Mouse (Mus musculus) limb, embryonic 13.5 days (tissue): Measurements from ENCODE around the gene Sfxn5. TPM values are rescaled to one million over a fixed set of nuclear protein-coding genes. Genes with fewer than 3 reads are reported as not detected.

Experiments
- ATAC-seq: fragments of 200-750 bp; cut with Nextera tagmentation; 2 replicates; pipeline ENCODE4 v1.8.0; 2017; ENCODE audit warnings: low read depth, moderate number of reproducible peaks, moderate TSS enrichment; ENCODE audit not compliant: low FRiP score
- H3K27ac ChIP-seq: fragments of 300-500 bp; sonication (generic); 2 replicates; pipeline ENCODE4 v1.5.1; 2015; ENCODE audit warnings: inconsistent platforms, mild to moderate bottlenecking, moderate library complexity
- H3K27me3 ChIP-seq: fragments of 300-500 bp; sonication (generic); 2 replicates; pipeline ENCODE4 v1.6.1; 2015; ENCODE audit warnings: mild to moderate bottlenecking, inconsistent platforms
- H3K36me3 ChIP-seq: fragments of 300-500 bp; sonication (generic); 2 replicates; pipeline ENCODE4 v1.6.1; 2015; ENCODE audit warnings: inconsistent platforms, mild to moderate bottlenecking, moderate library complexity
- H3K4me1 ChIP-seq: fragments of 300-500 bp; sonication (generic); 2 replicates; pipeline ENCODE4 v1.6.1; 2015; ENCODE audit warnings: inconsistent platforms
- H3K4me2 ChIP-seq: fragments of 300-500 bp; sonication (generic); replicated peaks from 2 replicates; pipeline ENCODE4 v1.6.1; 2015; ENCODE audit warnings: inconsistent platforms, mild to moderate bottlenecking, moderate library complexity
- H3K4me3 ChIP-seq: fragments of 300-500 bp; sonication (generic); 2 replicates; pipeline ENCODE4 v1.5.1; 2015; ENCODE audit warnings: moderate library complexity, mild to moderate bottlenecking, inconsistent platforms
- H3K9ac ChIP-seq: fragments of 300-500 bp; sonication (generic); 2 replicates; pipeline ENCODE4 v1.6.1; 2015; ENCODE audit warnings: mild to moderate bottlenecking, inconsistent platforms
- H3K9me3 ChIP-seq: fragments of 300-500 bp; sonication (generic); 2 replicates; pipeline ENCODE4 v1.6.1; 2016; ENCODE audit warnings: inconsistent platforms
- WGBS: fragments of 180-500 bp; shearing (Covaris S2); methylation state at CpG from one replicate; pipeline ENCODE4 v1.1.7; 2015; 5-methylcytosine and 5-hydroxymethylcytosine counted together
- polyA plus RNA-seq: library from polyadenylated mRNA; unstranded; fragments of >200 nt; fragmentation: Nextera tagmentation; extraction: Ambion mirVana; gene quantifications from 2 replicates; pipeline ENCODE4 v1.2.1, GENCODE M21; 2015

Sfxn5 gene
- polyA plus RNA-seq, 1 experiment from 2014 or later: 10.1 TPM

GRCm38 (mm10) chr6:85373066-85373860 is 40.0 kb upstream of the Sfxn5 start:
- no peaks in the 10 kb centered on the region for H3K9me3 ChIP-seq
- H3K4me2 ChIP-seq: peak overlapping the region; percentile 87
- 0 out of 2 replicates have a peak, but pooled peaks cover 5% of the 10 kb centered on the region for H3K36me3 ChIP-seq
- no peak for ATAC-seq
- no peaks in the 10 kb centered on the region for H3K27me3 ChIP-seq
- peak overlapping the region; percentile 86 for H3K4me3 ChIP-seq
- 84% methylated on average over 10 of the region's 10 CpGs for WGBS
- peak overlapping the region; percentile 89 for H3K9ac ChIP-seq
- H3K27ac ChIP-seq: no peak overlapping the region
- H3K4me1 ChIP-seq: peaks cover 56% of the 10 kb centered on the region

- Histone ChIP-seq H3K27ac (no peak overlapping the region), H3K4me2 (peak overlapping the region; percentile 87), H3K4me3 (peak overlapping the region; percentile 86), H3K36me3 (0 out of 2 replicates have a peak, but pooled peaks cover 5% of the 10 kb centered on the region), H3K9me3 (no peaks in the 10 kb centered on the region), H3K9ac (peak overlapping the region; percentile 43), H3K4me1 (peaks cover 61% of the 10 kb centered on the region), H3K27me3 (no peaks in the 10 kb centered on the region)
- ATAC-seq: no peak
- 86% methylated on average over 2 of the region's 2 CpGs for WGBS
These were observed 39.3 kb upstream of the Sfxn5 start for GRCm38 (mm10) chr6:85372496-85372895.

DNA sequence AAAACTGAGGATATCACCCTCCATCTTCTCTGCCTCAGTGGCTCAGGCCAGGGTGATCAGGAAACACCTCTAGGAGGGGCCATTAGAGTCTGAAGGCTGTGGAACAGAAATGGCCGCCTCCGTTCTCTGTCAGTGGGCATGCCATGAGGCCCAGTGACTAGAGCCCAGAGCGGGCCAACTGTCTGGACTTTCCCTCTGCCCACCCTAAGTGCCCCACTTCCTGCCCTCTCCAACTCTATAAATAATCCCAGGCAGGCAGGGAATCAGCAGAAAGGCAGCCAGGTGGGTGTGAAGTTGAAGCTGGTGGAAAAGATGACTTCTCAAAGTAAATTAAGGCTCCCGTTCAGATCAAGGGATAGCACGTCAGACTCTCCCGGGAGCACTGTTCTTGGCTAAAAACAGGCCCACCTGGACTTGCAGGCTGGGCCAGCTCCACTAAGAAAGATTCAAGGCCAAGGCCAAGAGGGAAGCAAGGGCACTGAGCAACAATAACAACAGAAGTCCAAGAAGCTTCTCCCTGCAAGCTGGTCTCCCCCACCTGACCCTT is 38.7 kb upstream of the Sfxn5 start:
- H3K4me2 ChIP-seq: peak overlapping the region; percentile 87
- H3K9me3 ChIP-seq: no peaks in the 10 kb centered on the region
- no peak overlapping the region for H3K27ac ChIP-seq
- peaks cover 67% of the 10 kb centered on the region for H3K4me1 ChIP-seq
- H3K9ac ChIP-seq: peak overlapping the region; percentile 43; the same call in 1 of the 2 replicates
- no peaks in the 10 kb centered on the region for H3K27me3 ChIP-seq
- H3K36me3 ChIP-seq: 0 out of 2 replicates have a peak, but pooled peaks cover 5% of the 10 kb centered on the region
- H3K4me3 ChIP-seq: peak overlapping the region; percentile 86; the same call in 1 of the 2 replicates
- no peak for ATAC-seq
- 62% methylated on average over 6 of the region's 6 CpGs for WGBS

- H3K9me3 ChIP-seq: no peaks in the 10 kb centered on the region
- H3K36me3 ChIP-seq: 0 out of 2 replicates have a peak, but pooled peaks cover 5% of the 10 kb centered on the region
- no peak overlapping the region for H3K4me2 ChIP-seq
- ATAC-seq: no peak
- H3K4me3 ChIP-seq: no peak overlapping the region
- peaks cover 78% of the 10 kb centered on the region for H3K4me1 ChIP-seq
- H3K27me3 ChIP-seq: no peaks in the 10 kb centered on the region
- WGBS: 92% methylated on average over 9 of the region's 9 CpGs
- H3K9ac ChIP-seq: no peak overlapping the region
- no peak overlapping the region for H3K27ac ChIP-seq
These were observed 37.6 kb upstream of the Sfxn5 start for GRCm38 (mm10) chr6:85370666-85371430.

DNA sequence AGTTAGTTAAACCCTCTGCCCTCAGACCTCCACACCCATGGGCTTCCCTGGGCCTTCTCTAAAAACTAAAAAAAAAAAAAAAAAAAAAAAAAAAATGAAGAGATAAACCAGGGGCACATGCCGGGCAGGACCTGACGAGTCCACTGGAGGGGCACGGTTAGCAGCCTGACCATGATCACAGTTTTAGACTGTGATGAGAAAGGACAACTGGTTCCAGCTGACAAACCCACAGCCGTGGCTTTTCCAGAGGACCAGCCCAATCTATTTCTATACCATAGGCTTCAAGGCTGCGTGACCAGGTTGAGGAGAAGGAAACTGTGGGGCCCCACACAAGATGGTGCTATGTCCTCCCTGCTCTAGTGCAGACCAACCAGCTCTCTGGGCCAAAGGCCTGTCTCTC is 36.8 kb upstream of the Sfxn5 start:
- no peak overlapping the region; the same call in 1 of the 2 replicates for H3K27ac ChIP-seq
- H3K9me3 ChIP-seq: no peaks in the 10 kb centered on the region
- H3K4me1 ChIP-seq: peaks cover 82% of the 10 kb centered on the region
- H3K27me3 ChIP-seq: no peaks in the 10 kb centered on the region
- no peak overlapping the region for H3K4me3 ChIP-seq
- WGBS: 92% methylated on average over 5 of the region's 5 CpGs
- 0 out of 2 replicates have a peak, but pooled peaks cover 5% of the 10 kb centered on the region for H3K36me3 ChIP-seq
- no peak for ATAC-seq
- no peak overlapping the region for H3K9ac ChIP-seq
- H3K4me2 ChIP-seq: no peak overlapping the region

DNA sequence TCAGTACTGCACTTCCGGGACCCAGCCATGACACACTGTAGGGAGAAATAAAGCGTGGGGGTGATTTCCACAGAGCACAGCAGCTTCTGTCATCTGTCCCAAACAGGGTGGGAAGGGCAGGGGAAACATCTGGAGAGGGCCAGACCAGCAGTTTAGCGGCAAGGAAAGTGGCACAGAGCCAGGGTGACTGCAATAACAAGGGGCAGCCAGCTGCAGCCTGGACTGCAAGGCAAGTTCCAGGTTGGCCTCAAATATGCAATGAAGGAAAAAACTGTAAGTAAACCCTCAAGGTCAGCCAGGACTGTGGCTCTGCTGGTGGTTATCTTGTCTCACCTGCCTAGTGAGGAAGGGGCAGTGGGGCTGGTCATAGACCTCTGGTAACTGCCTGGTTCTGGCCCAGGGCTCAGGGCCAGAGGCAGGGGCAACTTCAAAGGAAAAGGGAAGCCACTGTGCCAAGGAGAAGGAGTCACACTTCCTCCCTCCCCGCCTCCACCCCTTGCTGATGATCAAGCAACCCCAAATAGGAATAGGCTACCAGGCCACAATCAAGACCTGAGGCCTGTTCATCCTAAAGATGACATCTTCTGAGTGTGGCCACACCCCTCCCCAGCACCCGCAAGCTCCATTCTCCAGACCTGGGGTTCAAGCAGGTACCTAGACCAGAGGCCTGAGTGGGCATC is 36.1 kb upstream of the Sfxn5 start:
- Histone ChIP-seq H3K4me1 (peaks cover 82% of the 10 kb centered on the region), H3K9ac (no peak overlapping the region; the same call in 1 of the 2 replicates), H3K4me2 (peak overlapping the region; percentile 19; the same call in 1 of the 2 replicates), H3K27ac (peak overlapping the region; percentile 72), H3K36me3 (0 out of 2 replicates have a peak, but pooled peaks cover 5% of the 10 kb centered on the region), H3K4me3 (no peak overlapping the region), H3K27me3 (no peaks in the 10 kb centered on the region), H3K9me3 (no peaks in the 10 kb centered on the region)
- WGBS: 55% methylated on average over 5 of the region's 5 CpGs
- ATAC-seq: peak; percentile 12; the same call in 1 of the 2 replicates

- no peak for ATAC-seq
- WGBS: 62% methylated on average over 5 of the region's 5 CpGs
- Histone ChIP-seq H3K4me1 (peaks cover 81% of the 10 kb centered on the region), H3K36me3 (0 out of 2 replicates have a peak, but pooled peaks cover 5% of the 10 kb centered on the region), H3K9me3 (no peaks in the 10 kb centered on the region), H3K4me2 (peak overlapping the region; percentile 19; the same call in 1 of the 2 replicates), H3K27ac (peak overlapping the region; percentile 72), H3K4me3 (no peak overlapping the region), H3K27me3 (no peaks in the 10 kb centered on the region), H3K9ac (no peak overlapping the region)
These were observed 35.5 kb upstream of the Sfxn5 start for GRCm38 (mm10) chr6:85368722-85369121.

GRCm38 (mm10) chr6:85368166-85368565 is 34.9 kb upstream of the Sfxn5 start:
- Histone ChIP-seq H3K4me2 (no peak overlapping the region), H3K27ac (no peak overlapping the region), H3K36me3 (0 out of 2 replicates have a peak, but pooled peaks cover 5% of the 10 kb centered on the region), H3K4me3 (no peak overlapping the region), H3K4me1 (peaks cover 76% of the 10 kb centered on the region), H3K9ac (no peak overlapping the region), H3K9me3 (no peaks in the 10 kb centered on the region), H3K27me3 (no peaks in the 10 kb centered on the region)
- ATAC-seq: no peak
- 78% methylated on average over 1 of the region's 1 CpGs for WGBS

DNA sequence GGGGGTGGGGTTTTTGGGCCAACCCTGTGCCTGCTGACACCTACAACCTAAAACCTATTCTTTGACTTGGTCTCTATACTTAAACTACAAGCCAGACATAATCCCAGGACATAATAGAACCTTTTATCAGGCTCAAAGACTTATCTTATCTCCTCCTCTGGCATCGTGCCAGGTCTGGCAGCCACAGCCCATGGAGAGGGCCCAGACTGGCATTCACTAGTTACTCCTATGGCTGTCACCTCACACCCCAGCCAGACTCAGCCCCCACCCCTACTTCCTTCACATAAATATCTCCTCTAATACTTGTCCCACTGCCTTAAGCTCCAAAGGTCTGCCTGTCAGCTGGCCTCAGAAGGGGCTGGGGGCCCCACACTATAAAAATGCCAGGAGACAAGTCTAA is 33.2 kb upstream of the Sfxn5 start:
- ATAC-seq: no peak
- peak overlapping the region; percentile 19; the same call in 1 of the 2 replicates for H3K9ac ChIP-seq
- WGBS: 59% methylated on average over 1 of the region's 1 CpGs

DNA sequence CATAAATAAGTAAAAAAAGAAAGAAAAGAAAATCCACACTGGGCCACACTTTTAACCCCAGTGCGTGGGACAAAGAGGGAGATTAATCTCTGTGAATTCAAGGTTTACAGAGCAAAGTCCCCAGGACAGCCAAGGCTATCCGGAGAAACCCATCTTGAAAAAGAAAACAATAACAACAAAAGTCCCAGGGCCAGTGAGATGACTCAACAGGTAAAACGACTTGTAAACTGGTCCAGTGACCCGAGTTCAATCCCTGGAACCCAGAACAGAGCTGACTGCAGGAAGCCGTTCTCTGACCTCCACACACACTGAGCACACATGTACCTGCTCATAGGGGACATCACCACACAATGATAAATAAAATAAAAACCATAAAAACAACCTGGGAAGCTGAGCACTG is 31.2 kb upstream of the Sfxn5 start:
- ATAC-seq: no peak
- 79% methylated on average over 5 of the region's 5 CpGs for WGBS

More for the DNA sequence above, 33.2 kb upstream of the Sfxn5 start:
- Histone ChIP-seq H3K4me2 (0 out of 2 replicates have a peak overlapping the region, but pooled peaks have one; percentile 7), H3K4me3 (no peak overlapping the region), H3K36me3 (0 out of 2 replicates have a peak, but pooled peaks cover 5% of the 10 kb centered on the region), H3K27me3 (no peaks in the 10 kb centered on the region), H3K4me1 (peaks cover 59% of the 10 kb centered on the region), H3K9me3 (no peaks in the 10 kb centered on the region), H3K27ac (peak overlapping the region; percentile 33; the same call in 1 of the 2 replicates)

DNA sequence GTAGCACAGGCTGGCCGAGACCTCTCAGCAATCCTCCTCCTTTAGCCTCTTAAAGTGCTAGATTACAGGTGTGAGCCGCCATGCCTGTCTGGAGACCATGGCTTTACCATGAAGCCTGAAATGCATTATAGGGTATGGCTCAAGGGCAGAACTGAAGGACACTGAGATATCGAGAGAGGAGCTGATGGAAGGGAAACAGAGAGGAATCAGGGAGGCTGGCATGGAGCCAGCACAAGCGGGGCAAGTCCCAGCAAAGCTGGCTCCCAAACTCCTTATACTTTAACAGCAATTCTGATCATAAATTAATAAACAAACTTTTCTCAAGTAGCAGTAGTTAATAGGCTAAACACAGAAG is 30.7 kb upstream of the Sfxn5 start:
- H3K4me2 ChIP-seq: no peak overlapping the region
- no peaks in the 10 kb centered on the region for H3K27me3 ChIP-seq
- H3K9me3 ChIP-seq: no peaks in the 10 kb centered on the region
- H3K27ac ChIP-seq: no peak overlapping the region
- peaks cover 35% of the 10 kb centered on the region for H3K4me1 ChIP-seq
- 80% methylated on average over 4 of the region's 4 CpGs for whole genome bisulfite sequencing
- no peak overlapping the region for H3K4me3 ChIP-seq
- H3K9ac ChIP-seq: no peak overlapping the region
- no peak for ATAC-seq
- H3K36me3 ChIP-seq: no peaks in the 10 kb centered on the region

More for the DNA sequence above, 31.2 kb upstream of the Sfxn5 start:
- H3K9ac ChIP-seq: no peak overlapping the region
- H3K27me3 ChIP-seq: no peaks in the 10 kb centered on the region
- H3K4me2 ChIP-seq: no peak overlapping the region
- H3K9me3 ChIP-seq: no peaks in the 10 kb centered on the region
- peaks cover 41% of the 10 kb centered on the region for H3K4me1 ChIP-seq
- H3K27ac ChIP-seq: no peak overlapping the region
- H3K4me3 ChIP-seq: no peak overlapping the region
- no peaks in the 10 kb centered on the region for H3K36me3 ChIP-seq
